Comparison of ENCODE assay signal across 16 mouse cellular contexts in genomic region chrX:152121687-152122086, GRCm38 (mm10).
"Had no signal": no experiment of that assay in that cellular context is flagged by ENCODE, and none has a peak within 500 bp of the region (broad histone marks: within the 10 kb centered on the region; RNA-seq: fewer than 3 reads in every experiment).

No protein-coding gene starts in this region.

- H3K27ac ChIP-seq: neural tube, embryonic 12.5 days; neural tube, embryonic 13.5 days; neural tube, embryonic 15.5 days; stomach, embryonic 15.5 days; stomach, postnatal 0 days had no signal

- H3K36me3 ChIP-seq: neural tube, embryonic 12.5 days; neural tube, embryonic 13.5 days; neural tube, embryonic 15.5 days; stomach, embryonic 15.5 days had no signal

- H3K4me3 ChIP-seq: neural tube, embryonic 12.5 days; neural tube, embryonic 13.5 days; neural tube, embryonic 15.5 days; stomach, embryonic 15.5 days had no signal

- H3K4me1 ChIP-seq: neural tube, embryonic 12.5 days; neural tube, embryonic 13.5 days; neural tube, embryonic 15.5 days; stomach, embryonic 15.5 days had no signal

- H3K4me2 ChIP-seq: neural tube, embryonic 12.5 days; neural tube, embryonic 13.5 days; neural tube, embryonic 15.5 days; stomach, embryonic 15.5 days had no signal

- H3K9me3 ChIP-seq: neural tube, embryonic 12.5 days; neural tube, embryonic 13.5 days; neural tube, embryonic 15.5 days; stomach, embryonic 15.5 days had no signal

- DNase-seq: retina, postnatal 1 day; right cerebral cortex, adult 18-20 months; right cerebral cortex, postnatal 14 days; right cerebral cortex, postnatal 25 days; right cerebral cortex, postnatal 4 days; spleen, adult 18-20 months; thymus, adult 18-20 months; thymus, postnatal 14 days; thymus, postnatal 25 days; thymus, postnatal 36 days; thymus, postnatal 4 days had no signal

- H3K9ac ChIP-seq: neural tube, embryonic 12.5 days; neural tube, embryonic 13.5 days; neural tube, embryonic 15.5 days; stomach, embryonic 15.5 days had no signal
